Mouse (Mus musculus) limb, embryonic 14.5 days (tissue): ENCODE results near the gene Cryzl1. TPM values are rescaled to one million over a fixed set of nuclear protein-coding genes. Genes with fewer than 3 reads are reported as not detected.

Experiments
- ATAC-seq: fragments of 200-750 bp; cut with Nextera tagmentation; 2 replicates; pipeline ENCODE4 v1.8.0; 2017; ENCODE audit warnings: low read depth, moderate number of reproducible peaks, moderate TSS enrichment; ENCODE audit not compliant: low FRiP score
- DNase-seq: peaks from one replicate; pipeline ENCODE4 v3.0.0-alpha.2; 2015; ENCODE audit warnings: low spot score
- H3K27ac ChIP-seq: fragments of 300-500 bp; sonication (generic); replicated peaks from 2 replicates; pipeline ENCODE4 v1.5.1; 2014; ENCODE audit warnings: low read depth, mild to moderate bottlenecking, low read length, moderate library complexity, mixed read lengths
- H3K27me3 ChIP-seq: fragments of 300-500 bp; sonication (generic); 2 replicates; pipeline ENCODE4 v1.6.1; 2014; ENCODE audit warnings: low read length, mixed read lengths; ENCODE audit not compliant: control insufficient read depth, insufficient read depth
- H3K36me3 ChIP-seq: fragments of 300-500 bp; sonication (generic); 2 replicates; pipeline ENCODE4 v1.6.1; 2014; ENCODE audit warnings: mild to moderate bottlenecking, low read length, moderate library complexity, mixed read lengths; ENCODE audit not compliant: control insufficient read depth, insufficient read depth
- H3K4me1 ChIP-seq: fragments of 300-500 bp; sonication (generic); 2 replicates; pipeline ENCODE4 v1.6.1; 2014; ENCODE audit warnings: antibody characterized with exemption, low read length, mixed read lengths; ENCODE audit not compliant: control insufficient read depth, insufficient read depth
- H3K4me2 ChIP-seq: fragments of 300-500 bp; sonication (generic); replicated peaks from 2 replicates; pipeline ENCODE4 v1.6.1; 2014; ENCODE audit warnings: low read depth, mild to moderate bottlenecking, low read length, moderate library complexity; ENCODE audit not compliant: severe bottlenecking
- H3K4me3 ChIP-seq: fragments of 300-500 bp; sonication (generic); replicated peaks from 2 replicates; pipeline ENCODE4 v1.5.1; 2014; ENCODE audit warnings: low read length
- H3K9ac ChIP-seq: fragments of 300-500 bp; sonication (generic); 2 replicates; pipeline ENCODE4 v1.6.1; 2014; ENCODE audit warnings: mild to moderate bottlenecking, low read depth, low read length, moderate library complexity; ENCODE audit not compliant: severe bottlenecking
- H3K9me3 ChIP-seq: fragments of 300-500 bp; sonication (generic); 2 replicates; pipeline ENCODE4 v1.6.1; 2016; ENCODE audit warnings: low read length; ENCODE audit not compliant: control insufficient read depth
- POLR2A ChIP-seq: fragments of 200-500 bp; IDR thresholded peaks from 2 replicates; pipeline ENCODE4 v1.8.0; 2012; ENCODE audit warnings: inconsistent platforms, mild to moderate bottlenecking, moderate library complexity, borderline replicate concordance; ENCODE audit not compliant: insufficient read depth, insufficient read length; ENCODE audit errors: extremely low read depth
- WGBS: fragments of 180-500 bp; shearing (Covaris S2); extraction: QIAGEN DNeasy Blood & Tissue Kit; methylation state at CpG from one replicate; pipeline ENCODE4 v1.1.7; 2014; 5-methylcytosine and 5-hydroxymethylcytosine counted together
- polyA plus RNA-seq, 2 experiments: library from polyadenylated mRNA; depleted of rRNA in 1 of 2; stranded (reverse) in 1 of 2; unstranded in 1 of 2; fragments of >200 nt; fragmentation: Nextera tagmentation in 1 of 2; extraction: Ambion mirVana in 1 of 2; gene quantifications; 2 replicates each; pipeline versions ENCODE4 v1.2.1 to v1.2.3; 2012 to 2014

The Cryzl1 gene
- polyA plus RNA-seq, 2 experiments = 54.3 to 69.1 TPM

DNA sequence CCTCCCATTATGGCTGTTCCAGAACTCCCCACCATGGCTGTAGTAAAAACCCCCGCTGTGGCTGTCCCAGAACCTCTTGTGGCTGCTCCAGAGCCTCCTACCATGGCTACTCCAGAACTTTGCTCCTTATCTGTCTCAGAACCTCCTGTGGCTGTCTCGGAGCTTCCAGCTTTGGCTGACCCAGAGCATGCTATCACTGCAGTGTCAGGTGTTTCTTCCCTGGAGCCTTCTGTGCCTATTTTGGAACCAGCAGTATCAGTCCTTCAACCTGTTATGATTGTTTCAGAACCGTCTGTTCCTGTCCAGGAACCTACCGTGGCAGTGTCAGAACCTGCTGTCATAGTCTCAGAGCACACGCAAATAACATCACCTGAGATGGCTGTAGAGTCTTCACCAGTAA is 70.3 kb downstream of the Cryzl1 start:
- Histone ChIP-seq H3K4me1 (no peaks in the 10 kb centered on the region), H3K4me3 (no peak overlapping the region), H3K36me3 (peaks cover 95% of the 10 kb centered on the region), H3K9ac (no peak overlapping the region), H3K27ac (no peak overlapping the region), H3K4me2 (no peak overlapping the region), H3K9me3 (no peaks in the 10 kb centered on the region), H3K27me3 (no peaks in the 10 kb centered on the region)
- no peak for DNase-seq
- no peak for TF ChIP-seq POLR2A
- 94% methylated on average over 5 of the region's 5 CpGs for WGBS
- ATAC-seq = no peak

DNA sequence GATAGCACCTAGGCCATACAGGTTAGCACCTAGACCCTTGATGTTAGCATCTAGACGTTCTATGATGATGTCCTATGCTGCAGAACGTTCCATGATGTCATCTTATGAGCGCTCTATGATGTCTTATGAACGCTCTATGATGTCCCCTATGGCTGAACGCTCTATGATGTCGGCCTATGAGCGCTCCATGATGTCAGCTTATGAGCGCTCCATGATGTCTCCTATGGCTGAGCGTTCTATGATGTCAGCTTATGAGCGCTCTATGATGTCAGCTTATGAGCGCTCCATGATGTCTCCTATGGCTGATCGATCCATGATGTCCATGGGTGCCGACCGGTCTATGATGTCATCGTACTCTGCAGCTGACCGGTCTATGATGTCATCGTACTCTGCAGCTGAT is 71.5 kb downstream of the Cryzl1 start:
- H3K36me3 ChIP-seq = peaks cover 91% of the 10 kb centered on the region
- H3K27me3 ChIP-seq = no peaks in the 10 kb centered on the region
- H3K4me3 ChIP-seq = no peak overlapping the region
- no peak overlapping the region for H3K27ac ChIP-seq
- ATAC-seq (no peak), DNase-seq (no peak)
- H3K9me3 ChIP-seq = no peaks in the 10 kb centered on the region
- no peak for TF ChIP-seq POLR2A
- WGBS = 97% methylated on average over 17 of the region's 17 CpGs
- no peaks in the 10 kb centered on the region for H3K4me1 ChIP-seq
- H3K4me2 ChIP-seq = no peak overlapping the region
- H3K9ac ChIP-seq = no peak overlapping the region

DNA sequence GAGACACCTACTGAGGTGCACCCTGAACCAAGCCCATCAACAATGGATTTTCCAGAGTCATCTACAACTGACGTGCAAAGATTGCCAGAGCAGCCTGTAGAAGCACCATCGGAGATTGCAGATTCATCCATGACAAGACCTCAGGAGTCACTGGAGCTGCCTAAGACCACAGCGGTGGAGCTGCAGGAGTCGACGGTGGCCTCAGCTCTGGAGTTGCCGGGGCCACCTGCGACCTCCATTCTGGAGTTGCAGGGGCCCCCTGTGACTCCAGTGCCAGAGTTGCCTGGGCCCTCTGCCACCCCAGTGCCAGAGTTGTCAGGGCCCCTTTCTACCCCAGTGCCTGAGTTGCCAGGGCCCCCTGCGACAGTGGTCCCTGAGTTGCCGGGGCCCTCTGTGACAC is 73.5 kb downstream of the Cryzl1 start:
- no peaks in the 10 kb centered on the region for H3K4me1 ChIP-seq
- ATAC-seq = no peak

GRCm38 (mm10) chr16:91652191-91652590 is 76.6 kb downstream of the Cryzl1 start:
- DNase-seq (no peak), ATAC-seq (no peak)
- Histone ChIP-seq H3K27me3 (no peaks in the 10 kb centered on the region), H3K9me3 (no peaks in the 10 kb centered on the region), H3K4me2 (no peak overlapping the region), H3K4me1 (peaks cover 5% of the 10 kb centered on the region; the same call in 1 of the 2 replicates), H3K4me3 (no peak overlapping the region), H3K27ac (no peak overlapping the region), H3K36me3 (peaks cover 49% of the 10 kb centered on the region), H3K9ac (no peak overlapping the region)
- 81% methylated on average over 3 of the region's 3 CpGs for WGBS
- no peak for TF ChIP-seq POLR2A

More for the DNA sequence above, 73.5 kb downstream of the Cryzl1 start:
- no peaks in the 10 kb centered on the region for H3K9me3 ChIP-seq
- no peaks in the 10 kb centered on the region for H3K27me3 ChIP-seq
- no peak overlapping the region for H3K9ac ChIP-seq
- no peak overlapping the region for H3K4me2 ChIP-seq
- whole genome bisulfite sequencing = 97% methylated on average over 9 of the region's 9 CpGs
- no peak for TF ChIP-seq POLR2A
- H3K27ac ChIP-seq = no peak overlapping the region
- no peak for DNase-seq
- H3K36me3 ChIP-seq = peaks cover 80% of the 10 kb centered on the region
- no peak overlapping the region for H3K4me3 ChIP-seq

GRCm38 (mm10) chr16:91649781-91650180 is 79.0 kb downstream of the Cryzl1 start:
- no peak for TF ChIP-seq POLR2A
- Histone ChIP-seq H3K4me1 (peaks cover 10% of the 10 kb centered on the region; the same call in 1 of the 2 replicates), H3K27ac (no peak overlapping the region), H3K9me3 (no peaks in the 10 kb centered on the region), H3K9ac (no peak overlapping the region), H3K4me3 (no peak overlapping the region), H3K4me2 (no peak overlapping the region), H3K27me3 (no peaks in the 10 kb centered on the region), H3K36me3 (peaks cover 25% of the 10 kb centered on the region)
- ATAC-seq = no peak
- no peak for DNase-seq

DNA sequence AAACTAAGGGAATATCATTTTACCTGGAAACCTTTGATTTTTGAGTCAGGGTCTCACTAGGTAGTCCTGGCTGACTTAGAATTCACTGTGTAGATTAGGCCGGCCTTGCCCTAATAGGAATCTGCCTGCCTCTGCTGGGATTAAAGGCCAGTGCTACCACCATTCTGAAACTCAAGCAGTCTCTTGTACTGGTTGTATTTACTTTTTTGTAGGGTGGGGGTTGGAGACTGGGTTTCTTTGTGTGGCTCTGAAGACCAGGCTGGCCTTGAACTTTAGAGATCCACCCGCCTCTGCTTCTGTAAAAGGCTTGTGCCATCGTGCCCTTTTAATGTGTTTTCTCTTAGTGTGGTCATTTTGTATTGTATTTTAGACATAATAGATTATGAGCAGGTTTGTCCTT is 79.5 kb downstream of the Cryzl1 start:
- Histone ChIP-seq H3K4me3 (peak overlapping the region; percentile 77), H3K9me3 (no peaks in the 10 kb centered on the region), H3K4me1 (peaks cover 12% of the 10 kb centered on the region; the same call in 1 of the 2 replicates), H3K9ac (no peak overlapping the region; the same call in 1 of the 2 replicates), H3K27me3 (no peaks in the 10 kb centered on the region), H3K36me3 (peaks cover 20% of the 10 kb centered on the region), H3K4me2 (peak overlapping the region; percentile 58), H3K27ac (no peak overlapping the region)
- 66% methylated on average over 3 of the region's 3 CpGs for WGBS
- no peak for ATAC-seq
- TF ChIP-seq POLR2A = no peak
- no peak for DNase-seq
